Mouse (Mus musculus): ENCODE results near the gene Arhgef11. TPM values are rescaled to one million over a fixed set of nuclear protein-coding genes. Genes with fewer than 3 reads are reported as not detected.

Arhgef11 gene
- polyA plus RNA-seq, 1 experiment from 2014 or later: 7.6 TPM

- H3K9me3 ChIP-seq (replicated peaks; ENCODE audit: control insufficient read depth, low read length): no peaks in the 10 kb centered on the region
- peak overlapping the region; percentile 67 for H3K4me2 ChIP-seq (ENCODE audit: low read depth, low read length)
- ATAC-seq (replicated peaks; ENCODE audit: extremely low read depth, insufficient read depth, low FRiP score): no peak
- peak overlapping the region; percentile 59 for H3K4me3 ChIP-seq (ENCODE audit: low read length)
- WGBS: 31% methylated on average over 6 of the region's 6 CpGs
- H3K27me3 ChIP-seq (ENCODE audit: control insufficient read depth, insufficient read depth, low read length): 0 out of 2 replicates have a peak, but pooled peaks cover 4% of the 10 kb centered on the region
- peak overlapping the region; percentile 65 for H3K9ac ChIP-seq (ENCODE audit: low read length)
- H3K36me3 ChIP-seq (ENCODE audit: control insufficient read depth, insufficient read depth): no peaks in the 10 kb centered on the region
- H3K4me1 ChIP-seq (ENCODE audit: control insufficient read depth, insufficient read depth, low read length): peaks cover 23% of the 10 kb centered on the region
- peak overlapping the region; percentile 64 for H3K27ac ChIP-seq (ENCODE audit: low read length)
Measured at GRCm38 (mm10) chr3:87768431-87768830, 151.1 kb downstream of the Arhgef11 start.

- no peaks in the 10 kb centered on the region for H3K36me3 ChIP-seq (ENCODE audit: control insufficient read depth, insufficient read depth)
- peak; percentile 82 for ATAC-seq (replicated peaks; ENCODE audit: extremely low read depth, insufficient read depth, low FRiP score)
- H3K4me1 ChIP-seq (ENCODE audit: control insufficient read depth, insufficient read depth, low read length): peaks cover 20% of the 10 kb centered on the region
- peak overlapping the region; percentile 64 for H3K27ac ChIP-seq (ENCODE audit: low read length)
- peak overlapping the region; percentile 67 for H3K4me2 ChIP-seq (ENCODE audit: low read depth, low read length)
- H3K27me3 ChIP-seq (ENCODE audit: control insufficient read depth, insufficient read depth, low read length): 0 out of 2 replicates have a peak, but pooled peaks cover 4% of the 10 kb centered on the region
- H3K9me3 ChIP-seq (replicated peaks; ENCODE audit: control insufficient read depth, low read length): no peaks in the 10 kb centered on the region
- peak overlapping the region; percentile 59 for H3K4me3 ChIP-seq (ENCODE audit: low read length)
- peak overlapping the region; percentile 65 for H3K9ac ChIP-seq (ENCODE audit: low read length)
- under 1% methylated on average over 36 of the region's 37 CpGs for WGBS
Measured at GRCm38 (mm10) chr3:87768844-87769243, 151.5 kb downstream of the Arhgef11 start.

- Histone ChIP-seq H3K36me3 (ENCODE audit: control insufficient read depth, insufficient read depth) (no peaks in the 10 kb centered on the region), H3K9ac (ENCODE audit: low read length) (no peak overlapping the region), H3K9me3 (replicated peaks; ENCODE audit: control insufficient read depth, low read length) (no peaks in the 10 kb centered on the region), H3K27ac (ENCODE audit: low read length) (no peak overlapping the region), H3K4me3 (ENCODE audit: low read length) (no peak overlapping the region), H3K4me2 (ENCODE audit: low read depth, low read length) (no peak overlapping the region), H3K27me3 (ENCODE audit: control insufficient read depth, insufficient read depth, low read length) (0 out of 2 replicates have a peak, but pooled peaks cover 7% of the 10 kb centered on the region), H3K4me1 (ENCODE audit: control insufficient read depth, insufficient read depth, low read length) (peaks cover 14% of the 10 kb centered on the region)
- ATAC-seq (replicated peaks; ENCODE audit: extremely low read depth, insufficient read depth, low FRiP score): no peak
- WGBS: 75% methylated on average over 8 of the region's 8 CpGs
Measured at GRCm38 (mm10) chr3:87769506-87769905, 152.1 kb downstream of the Arhgef11 start.

- Histone ChIP-seq H3K27ac (ENCODE audit: low read length) (no peak overlapping the region), H3K4me3 (ENCODE audit: low read length) (no peak overlapping the region), H3K4me1 (ENCODE audit: control insufficient read depth, insufficient read depth, low read length) (peaks cover 7% of the 10 kb centered on the region; the same call in 1 of the 2 replicates), H3K9ac (ENCODE audit: low read length) (no peak overlapping the region), H3K36me3 (ENCODE audit: control insufficient read depth, insufficient read depth) (no peaks in the 10 kb centered on the region), H3K9me3 (replicated peaks; ENCODE audit: control insufficient read depth, low read length) (no peaks in the 10 kb centered on the region), H3K4me2 (ENCODE audit: low read depth, low read length) (no peak overlapping the region), H3K27me3 (ENCODE audit: control insufficient read depth, insufficient read depth, low read length) (peaks cover 11% of the 10 kb centered on the region; the same call in 1 of the 2 replicates)
- WGBS: 1% methylated on average over 4 of the region's 4 CpGs
- no peak for ATAC-seq (replicated peaks; ENCODE audit: extremely low read depth, insufficient read depth, low FRiP score)
Measured at GRCm38 (mm10) chr3:87770280-87770679, 152.9 kb downstream of the Arhgef11 start.

GRCm38 (mm10) chr3:87771088-87771487 is 153.7 kb downstream of the Arhgef11 start:
- peaks cover 5% of the 10 kb centered on the region; the same call in 1 of the 2 replicates for H3K4me1 ChIP-seq (ENCODE audit: control insufficient read depth, insufficient read depth, low read length)
- no peak for ATAC-seq (replicated peaks; ENCODE audit: extremely low read depth, insufficient read depth, low FRiP score)
- no peak overlapping the region for H3K9ac ChIP-seq (ENCODE audit: low read length)
- no peak overlapping the region for H3K4me2 ChIP-seq (ENCODE audit: low read depth, low read length)
- H3K27ac ChIP-seq (ENCODE audit: low read length): no peak overlapping the region
- no peaks in the 10 kb centered on the region for H3K9me3 ChIP-seq (replicated peaks; ENCODE audit: control insufficient read depth, low read length)
- 38% methylated on average over 6 of the region's 6 CpGs for WGBS
- H3K36me3 ChIP-seq (ENCODE audit: control insufficient read depth, insufficient read depth): no peaks in the 10 kb centered on the region
- H3K4me3 ChIP-seq (ENCODE audit: low read length): no peak overlapping the region
- H3K27me3 ChIP-seq (ENCODE audit: control insufficient read depth, insufficient read depth, low read length): peaks cover 19% of the 10 kb centered on the region; the same call in 1 of the 2 replicates

GRCm38 (mm10) chr3:87778283-87778682 is 160.9 kb downstream of the Arhgef11 start:
- Histone ChIP-seq H3K9ac (ENCODE audit: low read length) (no peak overlapping the region), H3K4me2 (ENCODE audit: low read depth, low read length) (no peak overlapping the region), H3K9me3 (replicated peaks; ENCODE audit: control insufficient read depth, low read length) (no peaks in the 10 kb centered on the region), H3K4me3 (ENCODE audit: low read length) (no peak overlapping the region), H3K4me1 (ENCODE audit: control insufficient read depth, insufficient read depth, low read length) (peaks cover 5% of the 10 kb centered on the region; the same call in 1 of the 2 replicates), H3K27me3 (ENCODE audit: control insufficient read depth, insufficient read depth, low read length) (peaks cover 55% of the 10 kb centered on the region), H3K36me3 (ENCODE audit: control insufficient read depth, insufficient read depth) (no peaks in the 10 kb centered on the region), H3K27ac (ENCODE audit: low read length) (no peak overlapping the region)
- ATAC-seq (replicated peaks; ENCODE audit: extremely low read depth, insufficient read depth, low FRiP score): no peak
- WGBS: 43% methylated on average over 23 of the region's 23 CpGs

- 33% methylated on average over 2 of the region's 2 CpGs for WGBS
- no peaks in the 10 kb centered on the region for H3K9me3 ChIP-seq (replicated peaks; ENCODE audit: control insufficient read depth, low read length)
- H3K9ac ChIP-seq (ENCODE audit: low read length): no peak overlapping the region
- H3K27ac ChIP-seq (ENCODE audit: low read length): no peak overlapping the region
- H3K4me1 ChIP-seq (ENCODE audit: control insufficient read depth, insufficient read depth, low read length): peaks cover 5% of the 10 kb centered on the region; the same call in 1 of the 2 replicates
- H3K27me3 ChIP-seq (ENCODE audit: control insufficient read depth, insufficient read depth, low read length): peaks cover 56% of the 10 kb centered on the region
- no peak for ATAC-seq (replicated peaks; ENCODE audit: extremely low read depth, insufficient read depth, low FRiP score)
- no peaks in the 10 kb centered on the region for H3K36me3 ChIP-seq (ENCODE audit: control insufficient read depth, insufficient read depth)
- no peak overlapping the region for H3K4me3 ChIP-seq (ENCODE audit: low read length)
- H3K4me2 ChIP-seq (ENCODE audit: low read depth, low read length): no peak overlapping the region
Measured at GRCm38 (mm10) chr3:87779086-87779485, 161.7 kb downstream of the Arhgef11 start.

GRCm38 (mm10) chr3:87783282-87784023 is 166.1 kb downstream of the Arhgef11 start:
- Histone ChIP-seq H3K27ac (ENCODE audit: low read length) (no peak overlapping the region), H3K36me3 (ENCODE audit: control insufficient read depth, insufficient read depth) (no peaks in the 10 kb centered on the region), H3K9ac (ENCODE audit: low read length) (no peak overlapping the region), H3K4me2 (ENCODE audit: low read depth, low read length) (no peak overlapping the region), H3K4me1 (ENCODE audit: control insufficient read depth, insufficient read depth, low read length) (peaks cover 11% of the 10 kb centered on the region), H3K4me3 (ENCODE audit: low read length) (no peak overlapping the region), H3K27me3 (ENCODE audit: control insufficient read depth, insufficient read depth, low read length) (peaks cover 25% of the 10 kb centered on the region), H3K9me3 (replicated peaks; ENCODE audit: control insufficient read depth, low read length) (no peaks in the 10 kb centered on the region)
- 81% methylated on average over 25 of the region's 25 CpGs for WGBS
- no peak for ATAC-seq (replicated peaks; ENCODE audit: extremely low read depth, insufficient read depth, low FRiP score)

GRCm38 (mm10) chr3:87785156-87785555 is 167.8 kb downstream of the Arhgef11 start:
- Histone ChIP-seq H3K9me3 (replicated peaks; ENCODE audit: control insufficient read depth, low read length) (no peaks in the 10 kb centered on the region), H3K4me1 (ENCODE audit: control insufficient read depth, insufficient read depth, low read length) (peaks cover 9% of the 10 kb centered on the region), H3K9ac (ENCODE audit: low read length) (no peak overlapping the region), H3K36me3 (ENCODE audit: control insufficient read depth, insufficient read depth) (no peaks in the 10 kb centered on the region), H3K4me2 (ENCODE audit: low read depth, low read length) (no peak overlapping the region), H3K4me3 (ENCODE audit: low read length) (no peak overlapping the region), H3K27me3 (ENCODE audit: control insufficient read depth, insufficient read depth, low read length) (peaks cover 19% of the 10 kb centered on the region), H3K27ac (ENCODE audit: low read length) (no peak overlapping the region)
- WGBS: 48% methylated on average over 5 of the region's 5 CpGs
- no peak for ATAC-seq (replicated peaks; ENCODE audit: extremely low read depth, insufficient read depth, low FRiP score)
